Mouse (Mus musculus) CH12F3 (cell line): ENCODE results near the gene Eif4enif1.
"Not testable (repeated sequence)": the region's sequence is repeated elsewhere in the genome, so short reads cannot be mapped to it uniquely, and the experiment has no call there.

Experiments used
- in situ Hi-C: fragments of 300-500 bp; cut with MboI; formaldehyde crosslinking; loops from 2 replicates; pipeline ENCODE4 v1.14.3; 2020; ENCODE audit warnings: low sequenced_read_pairs

Eif4enif1 gene

GRCm38 (mm10) chr11:3202231-3202701 lies at the start of gene Eif4enif1:
Gene Eif4enif1, plus strand, starts transcription at chr11:3202392.
- in situ Hi-C loops: no loop called here

DNA sequence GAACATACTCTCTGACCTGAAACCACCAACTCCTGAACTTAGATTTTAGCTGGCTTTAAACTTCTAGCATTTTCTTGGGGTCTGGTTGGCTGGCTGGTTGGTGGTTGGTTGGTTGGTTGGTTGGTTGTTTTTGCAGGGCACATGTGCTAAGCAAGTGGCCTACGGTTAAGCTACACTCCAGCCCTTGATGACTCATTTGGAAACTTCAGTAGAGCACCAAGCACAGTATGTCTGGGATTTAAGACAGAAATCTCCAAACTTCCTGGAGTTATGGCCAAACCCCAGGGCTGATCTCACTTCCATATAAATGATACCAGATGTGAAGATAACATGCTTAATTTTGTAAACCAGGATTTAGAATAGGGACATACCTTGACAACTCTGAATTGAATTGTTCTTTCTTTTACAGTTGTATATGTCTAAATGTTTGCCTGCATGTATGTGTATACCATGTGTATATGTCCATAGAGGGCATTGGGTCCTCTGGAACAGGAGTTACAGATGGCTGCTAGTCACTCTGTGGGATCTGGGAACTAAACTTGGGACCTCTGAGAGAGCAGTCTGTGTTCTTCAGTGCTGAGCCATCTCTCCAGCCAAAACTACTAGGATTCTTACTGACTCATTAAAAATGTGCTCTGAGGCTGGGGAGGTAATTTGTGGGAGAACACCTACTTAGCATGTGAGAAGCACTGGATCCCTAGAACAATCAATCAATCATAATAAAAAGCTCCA lies 48.4 kb upstream of the Eif4enif1 start:
- in situ Hi-C loops: not testable (repeated sequence)

GRCm38 (mm10) chr11:3156991-3157390 lies 45.2 kb upstream of the Eif4enif1 start:
- in situ Hi-C loops: not testable (repeated sequence)

- in situ Hi-C loops: not testable (repeated sequence)
These were observed 44.2 kb upstream of the Eif4enif1 start for GRCm38 (mm10) chr11:3157996-3158395.

- in situ Hi-C loops: not testable (repeated sequence)
These were observed 43.4 kb upstream of the Eif4enif1 start for GRCm38 (mm10) chr11:3158800-3159199.

GRCm38 (mm10) chr11:3161370-3161769 lies 40.8 kb upstream of the Eif4enif1 start:
- in situ Hi-C loops: not testable (repeated sequence)

- in situ Hi-C loops: not testable (repeated sequence)
These were observed 39.8 kb upstream of the Eif4enif1 start for GRCm38 (mm10) chr11:3162236-3162897.

DNA sequence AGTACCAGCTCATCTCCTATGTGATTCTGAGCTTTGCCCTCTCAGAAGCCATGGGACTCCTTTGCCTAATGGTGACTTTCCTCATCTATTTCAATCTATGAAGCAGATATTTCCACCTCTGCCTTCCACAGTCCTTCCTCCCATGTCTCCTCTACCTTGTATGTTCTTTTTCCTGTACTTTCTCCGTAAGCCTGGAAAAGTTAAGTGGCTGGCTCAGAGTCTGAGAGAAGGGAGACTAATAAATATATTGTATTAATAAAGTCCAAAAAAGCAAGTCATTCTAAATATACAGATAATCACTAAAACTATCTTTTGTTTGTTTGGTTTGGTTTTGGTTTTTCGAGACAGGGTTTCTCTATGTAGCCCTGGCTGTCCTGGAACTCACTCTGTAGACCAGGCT lies 39.1 kb upstream of the Eif4enif1 start:
- in situ Hi-C loops: not testable (repeated sequence)

GRCm38 (mm10) chr11:3163661-3164060 lies 38.5 kb upstream of the Eif4enif1 start:
- in situ Hi-C loops: not testable (repeated sequence)

DNA sequence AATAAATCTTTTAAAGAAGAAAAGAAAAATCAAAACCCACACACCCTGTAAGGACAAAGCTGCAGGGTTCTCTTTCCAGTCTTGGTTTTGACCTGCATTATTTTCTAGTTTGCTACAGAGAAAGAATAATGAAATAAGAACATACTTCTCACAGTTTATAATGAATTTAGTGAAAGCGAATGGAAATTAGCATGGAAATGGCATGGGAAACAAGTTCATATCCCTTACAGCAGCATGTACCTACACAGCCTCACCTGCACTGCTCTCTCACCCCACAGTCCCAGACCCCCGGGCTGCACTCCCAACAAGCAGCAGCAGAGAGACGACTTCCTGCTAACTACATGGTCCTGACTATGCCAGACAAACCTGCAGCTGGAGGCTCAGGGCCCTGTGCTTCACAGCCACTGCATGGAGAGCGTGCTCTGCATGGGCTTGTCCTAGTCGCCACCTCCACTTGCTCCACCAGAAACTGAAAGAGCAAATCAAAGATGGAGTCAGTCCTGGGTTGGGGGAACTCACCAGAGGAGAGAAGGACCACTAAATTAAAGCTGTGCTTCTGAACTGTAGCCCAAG lies 36.9 kb upstream of the Eif4enif1 start:
- in situ Hi-C loops: not testable (repeated sequence)

- in situ Hi-C loops: not testable (repeated sequence)
These were observed 35.9 kb upstream of the Eif4enif1 start for GRCm38 (mm10) chr11:3166321-3166720.

- in situ Hi-C loops: not testable (repeated sequence)
These were observed 35.1 kb upstream of the Eif4enif1 start for GRCm38 (mm10) chr11:3167129-3167528.

DNA sequence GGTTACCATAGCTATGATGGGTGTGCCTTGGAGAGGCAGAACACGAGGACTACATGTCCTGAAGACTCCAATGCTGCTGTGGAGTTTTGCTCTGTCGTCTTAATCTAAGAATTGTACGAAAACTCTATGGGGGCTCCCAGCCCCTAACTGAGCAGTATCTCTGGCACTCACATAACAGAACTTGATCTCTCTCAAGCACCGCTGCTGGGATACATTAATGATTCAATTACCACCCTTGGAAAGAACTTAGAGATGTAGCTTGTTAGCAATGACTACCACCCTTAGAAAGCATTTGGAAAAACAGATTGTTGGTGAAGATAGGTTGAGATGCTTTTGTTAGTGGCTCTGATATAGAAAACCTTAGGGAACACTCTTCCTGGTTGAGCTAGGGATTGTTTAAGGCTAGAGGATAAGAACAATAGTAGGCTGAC lies 34.6 kb upstream of the Eif4enif1 start:
- in situ Hi-C loops: not testable (repeated sequence)

DNA sequence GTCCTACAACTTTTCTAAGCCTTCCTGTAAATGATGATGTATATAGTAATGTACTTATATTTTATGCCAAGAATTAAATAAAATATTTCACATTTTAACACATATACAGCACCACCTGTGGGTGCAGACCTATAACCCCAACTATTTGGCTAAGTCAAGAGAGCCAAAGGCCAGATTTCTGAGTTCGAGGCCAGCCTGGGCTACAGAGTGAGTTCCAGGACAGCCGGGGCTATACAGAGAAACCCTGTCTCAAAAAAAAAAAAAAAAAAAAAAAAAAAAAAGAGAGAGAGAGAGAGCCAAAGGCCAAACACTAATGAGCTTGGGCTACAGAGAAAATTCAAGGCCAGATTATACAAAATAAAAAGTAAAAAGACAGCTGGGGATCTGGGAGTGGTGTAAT lies 33.1 kb upstream of the Eif4enif1 start:
- in situ Hi-C loops: not testable (repeated sequence)

- in situ Hi-C loops: not testable (repeated sequence)
These were observed 30.3 kb upstream of the Eif4enif1 start for GRCm38 (mm10) chr11:3171931-3172330.

DNA sequence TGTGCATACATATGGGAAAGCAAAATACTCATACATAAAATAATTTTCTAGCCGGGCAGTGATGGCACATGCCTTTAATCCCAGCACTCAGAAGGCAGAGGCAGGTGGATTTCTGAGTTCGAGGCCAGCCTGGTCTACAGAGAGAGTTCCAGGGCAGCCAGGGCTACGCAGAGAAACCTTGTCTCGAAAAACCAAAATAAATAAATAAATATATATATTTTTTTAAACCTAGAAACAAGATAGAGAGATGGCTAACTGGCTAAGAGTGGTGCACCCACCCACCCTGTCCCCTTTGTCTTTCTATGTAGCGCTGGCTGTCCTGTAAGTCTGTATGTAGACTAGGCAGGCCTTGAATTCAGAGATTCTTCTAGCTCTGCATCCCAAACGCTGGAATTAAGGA lies 29.7 kb upstream of the Eif4enif1 start:
- in situ Hi-C loops: not testable (repeated sequence)

GRCm38 (mm10) chr11:3173425-3174318 lies 28.5 kb upstream of the Eif4enif1 start:
- in situ Hi-C loops: not testable (repeated sequence)

- in situ Hi-C loops: not testable (repeated sequence)
These were observed 23.0 kb upstream of the Eif4enif1 start for GRCm38 (mm10) chr11:3178968-3179725.

- in situ Hi-C loops: not testable (repeated sequence)
These were observed 22.5 kb upstream of the Eif4enif1 start for GRCm38 (mm10) chr11:3179726-3180092.
